8 mouse cellular contexts compared by ENCODE assay signal in genomic region chr2:28513431-28514370, GRCm38 (mm10). TPM values are rescaled to one million over a fixed set of nuclear protein-coding genes. Genes with fewer than 3 reads are reported as not detected.
DNase-seq lines count a peak whose midpoint lies in the region; ATAC-seq and TF ChIP-seq lines count a peak whose summit lies in the region.

No protein-coding gene starts in this region.

- 0 out of 2 replicates have a peak, but pooled peaks cover 4% of the 10 kb centered on the region for H3K27me3 ChIP-seq in E14TG2a.4 (ENCODE audit: insufficient read depth, low read length)
- no peaks in the 10 kb centered on the region for H3K27me3 ChIP-seq in heart, postnatal 0 days (ENCODE audit: control insufficient read depth, insufficient read depth, low read length)
- H3K27me3 ChIP-seq in limb, embryonic 13.5 days = peaks cover 3% of the 10 kb centered on the region; the same call in 1 of the 2 replicates
- no peaks in the 10 kb centered on the region for H3K27me3 ChIP-seq in midbrain, postnatal 0 days (ENCODE audit: insufficient read depth, low read length)

- DNase-seq in heart, adult 11 months = peak; percentile 91
- DNase-seq in heart, postnatal 14 days = no peak
- peak; percentile 67 to 69 for DNase-seq in cerebellum, postnatal 25 days
- DNase-seq in heart, postnatal 0 days (ENCODE audit: low spot score) = peak; percentile 9
- no peak for DNase-seq in midbrain, postnatal 0 days (ENCODE audit: low spot score)
- peak; percentile 59 for DNase-seq in yolk sac, embryonic 10.5 days (ENCODE audit: low spot score)

- H3K36me3 ChIP-seq in E14TG2a.4 (ENCODE audit: insufficient read depth, low read length) = peaks cover 23% of the 10 kb centered on the region
- H3K36me3 ChIP-seq in heart, postnatal 0 days (replicated peaks; ENCODE audit: control insufficient read depth, insufficient read depth, low read length) = no peaks in the 10 kb centered on the region
- H3K36me3 ChIP-seq in limb, embryonic 13.5 days = peaks cover 14% of the 10 kb centered on the region
- no peaks in the 10 kb centered on the region for H3K36me3 ChIP-seq in midbrain, postnatal 0 days (ENCODE audit: insufficient read depth, low read length)

- 0 out of 2 replicates have a peak, but pooled peaks have one; percentile 2 for ATAC-seq in heart, postnatal 0 days (ENCODE audit: insufficient read depth, low read depth)
- ATAC-seq in limb, embryonic 13.5 days (ENCODE audit: low FRiP score, low read depth) = peak; percentile 41
- peak; percentile 45 for ATAC-seq in midbrain, postnatal 0 days (ENCODE audit: low FRiP score)

- H3K9me3 ChIP-seq in E14TG2a.4 (ENCODE audit: low read length) = no peaks in the 10 kb centered on the region
- H3K9me3 ChIP-seq in heart, postnatal 0 days (replicated peaks; ENCODE audit: control insufficient read depth, low read length) = no peaks in the 10 kb centered on the region
- no peaks in the 10 kb centered on the region for H3K9me3 ChIP-seq in limb, embryonic 13.5 days
- no peaks in the 10 kb centered on the region for H3K9me3 ChIP-seq in midbrain, postnatal 0 days (ENCODE audit: low read length)

- H3K4me1 ChIP-seq in E14TG2a.4 (replicated peaks; ENCODE audit: low read depth, low read length) = peaks cover 88% of the 10 kb centered on the region
- H3K4me1 ChIP-seq in heart, postnatal 0 days (ENCODE audit: control insufficient read depth, insufficient read depth) = peaks cover 18% of the 10 kb centered on the region
- peaks cover 34% of the 10 kb centered on the region for H3K4me1 ChIP-seq in limb, embryonic 13.5 days
- H3K4me1 ChIP-seq in midbrain, postnatal 0 days (ENCODE audit: insufficient read depth, low read length) = peaks cover 24% of the 10 kb centered on the region

- WGBS in heart, postnatal 0 days = 9% methylated on average over 40 of the region's 47 CpGs
- whole genome bisulfite sequencing in limb, embryonic 13.5 days = 7% methylated on average over 47 of the region's 47 CpGs
- 5% methylated on average over 47 of the region's 47 CpGs for WGBS in midbrain, postnatal 0 days

- H3K4me3 ChIP-seq in E14TG2a.4 (replicated peaks; ENCODE audit: low read length) = peak overlapping the region; percentile 84
- peak overlapping the region; percentile 58 for H3K4me3 ChIP-seq in heart, postnatal 0 days (ENCODE audit: low read depth, low read length)
- H3K4me3 ChIP-seq in limb, embryonic 13.5 days = peak overlapping the region; percentile 78
- peak overlapping the region; percentile 87 for H3K4me3 ChIP-seq in midbrain, postnatal 0 days (ENCODE audit: low read depth, low read length)

- H3K4me2 ChIP-seq in heart, postnatal 0 days (ENCODE audit: low read depth, low read length) = peak overlapping the region; percentile 95
- H3K4me2 ChIP-seq in limb, embryonic 13.5 days (replicated peaks) = peak overlapping the region; percentile 91
- H3K4me2 ChIP-seq in midbrain, postnatal 0 days (ENCODE audit: low read depth, low read length, poor library complexity, severe bottlenecking) = peak overlapping the region; percentile 88

- no peak for TF ChIP-seq EP300 in heart, postnatal 0 days (IDR thresholded peaks at IDR 0.05; ENCODE audit: low read depth)

- H3K9ac ChIP-seq in heart, postnatal 0 days (replicated peaks; ENCODE audit: low read depth, low read length) = peak overlapping the region; percentile 70
- peak overlapping the region; percentile 91 for H3K9ac ChIP-seq in limb, embryonic 13.5 days
- H3K9ac ChIP-seq in midbrain, postnatal 0 days (replicated peaks; ENCODE audit: low read length, poor library complexity, severe bottlenecking) = peak overlapping the region; percentile 96

- no peak overlapping the region for H3K27ac ChIP-seq in heart, postnatal 0 days (ENCODE audit: low read depth)
- peak overlapping the region; percentile 73 for H3K27ac ChIP-seq in limb, embryonic 13.5 days
- peak overlapping the region; percentile 94 for H3K27ac ChIP-seq in midbrain, postnatal 0 days (ENCODE audit: low read depth, low read length)

- TF ChIP-seq CTCF in E14TG2a.4 (conservative IDR thresholded peaks at IDR 0.05; ENCODE audit: low read length) = no peak
- no peak for TF ChIP-seq CTCF in heart, postnatal 0 days (IDR thresholded peaks at IDR 0.05; ENCODE audit: low read depth)
- no peak for TF ChIP-seq CTCF in midbrain, postnatal 0 days (IDR thresholded peaks at IDR 0.05)

- intact Hi-C loops in heart, postnatal 14 days (cut with DNase I) = no loop called here

RNA-seq across cellular contexts. Expression of gene Ralgds, which starts 0.8 kb away (rescaled TPM):
- total RNA-seq in heart, postnatal 14 days (2021) = 10 to 100 TPM; 14.5 to 18.2 TPM
- total RNA-seq in heart, postnatal 0 days (2014; rRNA removed; ENCODE audit: low replicate concordance) = 34.9 and 35.7 TPM in 2 replicates
- 12.2 and 13.1 TPM in 2 replicates for polyA plus RNA-seq in heart, postnatal 0 days (2015; fragmentation: Nextera tagmentation; extraction: Ambion mirVana)
- 45.1 and 53.8 TPM in 2 replicates for polyA plus RNA-seq in limb, embryonic 13.5 days (2015; fragmentation: Nextera tagmentation; extraction: Ambion mirVana)
- 212 and 292 TPM in 2 replicates for total RNA-seq in midbrain, postnatal 0 days (2014; rRNA removed)
- 82.1 and 84.6 TPM in 2 replicates for polyA plus RNA-seq in midbrain, postnatal 0 days (2015; fragmentation: Nextera tagmentation; extraction: Ambion mirVana)

RNA-seq across cellular contexts. Expression of gene Gm10134, which starts 7.8 kb away (rescaled TPM):
- total RNA-seq in heart, postnatal 14 days (2021) = 1 to 10 TPM; 1.2 to 1.4 TPM
- not detected in 2 replicates for total RNA-seq in heart, postnatal 0 days (2014; rRNA removed; ENCODE audit: low replicate concordance)
- 0.49 TPM in 1 of 2 replicates, not detected in the other for polyA plus RNA-seq in heart, postnatal 0 days (2015; fragmentation: Nextera tagmentation; extraction: Ambion mirVana)
- polyA plus RNA-seq in limb, embryonic 13.5 days (2015; fragmentation: Nextera tagmentation; extraction: Ambion mirVana) = 1.4 and 2.5 TPM in 2 replicates
- not detected in 2 replicates for total RNA-seq in midbrain, postnatal 0 days (2014; rRNA removed)
- 3.6 and 4.0 TPM in 2 replicates for polyA plus RNA-seq in midbrain, postnatal 0 days (2015; fragmentation: Nextera tagmentation; extraction: Ambion mirVana)

RNA-seq across cellular contexts. Expression of gene Gbgt1, which starts 17.0 kb away (rescaled TPM):
- 1 to 10 TPM; 2.6 to 3.7 TPM for total RNA-seq in heart, postnatal 14 days (2021)
- total RNA-seq in heart, postnatal 0 days (2014; rRNA removed; ENCODE audit: low replicate concordance) = 0.15 and 0.42 TPM in 2 replicates
- 0.11 TPM in 1 of 2 replicates, not detected in the other for polyA plus RNA-seq in heart, postnatal 0 days (2015; fragmentation: Nextera tagmentation; extraction: Ambion mirVana)
- 0.94 and 0.95 TPM in 2 replicates for polyA plus RNA-seq in limb, embryonic 13.5 days (2015; fragmentation: Nextera tagmentation; extraction: Ambion mirVana)
- total RNA-seq in midbrain, postnatal 0 days (2014; rRNA removed) = 3.3 and 5.4 TPM in 2 replicates
- 0.75 and 0.81 TPM in 2 replicates for polyA plus RNA-seq in midbrain, postnatal 0 days (2015; fragmentation: Nextera tagmentation; extraction: Ambion mirVana)

RNA-seq across cellular contexts. Expression of gene Mrps2, which starts 45.8 kb away (rescaled TPM):
- total RNA-seq in heart, postnatal 14 days (2021) = 10 to 100 TPM; 41.5 to 44.7 TPM
- total RNA-seq in heart, postnatal 0 days (2014; rRNA removed; ENCODE audit: low replicate concordance) = 29.8 and 37.1 TPM in 2 replicates
- polyA plus RNA-seq in heart, postnatal 0 days (2015; fragmentation: Nextera tagmentation; extraction: Ambion mirVana) = 40.9 and 45.0 TPM in 2 replicates
- 59.4 and 60.0 TPM in 2 replicates for polyA plus RNA-seq in limb, embryonic 13.5 days (2015; fragmentation: Nextera tagmentation; extraction: Ambion mirVana)
- 27.7 and 28.2 TPM in 2 replicates for total RNA-seq in midbrain, postnatal 0 days (2014; rRNA removed)
- 38.3 and 42.3 TPM in 2 replicates for polyA plus RNA-seq in midbrain, postnatal 0 days (2015; fragmentation: Nextera tagmentation; extraction: Ambion mirVana)

RNA-seq across cellular contexts. Expression of gene 1700007K13Rik, which starts 47.6 kb away (rescaled TPM):
- not detected for total RNA-seq in heart, postnatal 14 days (2021)
- total RNA-seq in heart, postnatal 0 days (2014; rRNA removed; ENCODE audit: low replicate concordance) = not detected in 2 replicates
- 0.15 and 0.65 TPM in 2 replicates for polyA plus RNA-seq in heart, postnatal 0 days (2015; fragmentation: Nextera tagmentation; extraction: Ambion mirVana)
- polyA plus RNA-seq in limb, embryonic 13.5 days (2015; fragmentation: Nextera tagmentation; extraction: Ambion mirVana) = 0.32 and 0.48 TPM in 2 replicates
- 3.4 and 6.2 TPM in 2 replicates for total RNA-seq in midbrain, postnatal 0 days (2014; rRNA removed)
- 5.4 and 5.8 TPM in 2 replicates for polyA plus RNA-seq in midbrain, postnatal 0 days (2015; fragmentation: Nextera tagmentation; extraction: Ambion mirVana)

Comparison
In these comparisons a context has a peak if more than half of its experiments do, and no peak if none do; other contexts are left out.
1. DNase-seq: peak in heart, adult 11 months (single experiment), cerebellum, postnatal 25 days (2 of 2), heart, postnatal 0 days (single experiment) and yolk sac, embryonic 10.5 days (single experiment); none in heart, postnatal 14 days (0 of 2) and midbrain, postnatal 0 days (single experiment).
2. Peak in every context shown above with its lines, with median percentiles within 50 percentile points of each other: H3K4me3 ChIP-seq, ATAC-seq, H3K4me2 ChIP-seq and H3K9ac ChIP-seq.